Mouse (Mus musculus): ENCODE measurements around the gene Gstm2.
"Not testable (repeated sequence)": the region's sequence is repeated elsewhere in the genome, so short reads cannot be mapped to it uniquely, and the experiment has no call there.

The Gstm2 gene

GRCm38 (mm10) chr3:107995974-107996373 is 9.7 kb upstream of the Gstm2 start:
- DNase-seq, result not testable (repeated sequence)

GRCm38 (mm10) chr3:107985141-107985540 is 1.1 kb downstream of the Gstm2 start:
- DNase-seq, result not testable (repeated sequence)

GRCm38 (mm10) chr3:107984471-107984870 is 1.8 kb downstream of the Gstm2 start:
- DNase-seq, result no peak

GRCm38 (mm10) chr3:107983771-107984170 is 2.5 kb downstream of the Gstm2 start:
- DNase-seq, result no peak

- no peak for DNase-seq
Measured at GRCm38 (mm10) chr3:107982726-107983125, 3.5 kb downstream of the Gstm2 start.

- DNase-seq, result no peak
Measured at GRCm38 (mm10) chr3:107981261-107981660, 5.0 kb downstream of the Gstm2 start.

GRCm38 (mm10) chr3:107977691-107978090 is 8.6 kb downstream of the Gstm2 start:
- DNase-seq, result no peak

GRCm38 (mm10) chr3:107974237-107974636 is 12.0 kb downstream of the Gstm2 start:
- no peak for DNase-seq

- DNase-seq, result no peak
Measured at GRCm38 (mm10) chr3:107972070-107972469, 14.2 kb downstream of the Gstm2 start.

GRCm38 (mm10) chr3:107971101-107971500 is 15.2 kb downstream of the Gstm2 start:
- DNase-seq, result not testable (repeated sequence)

GRCm38 (mm10) chr3:107968724-107969395 is 17.4 kb downstream of the Gstm2 start, which contains the start of gene Gstm3:
Gene Gstm3 (minus strand): TSS chr3:107969283.
- no peak for DNase-seq

GRCm38 (mm10) chr3:107966631-107967030 is 19.6 kb downstream of the Gstm2 start:
- DNase-seq, result no peak

GRCm38 (mm10) chr3:107965592-107965991 is 20.7 kb downstream of the Gstm2 start:
- no peak for DNase-seq

GRCm38 (mm10) chr3:107964656-107965308 is 21.5 kb downstream of the Gstm2 start:
- no peak for DNase-seq

GRCm38 (mm10) chr3:107964026-107964425 is 22.2 kb downstream of the Gstm2 start:
- DNase-seq, result no peak

- DNase-seq, result not testable (repeated sequence)
Measured at GRCm38 (mm10) chr3:107955260-107955659, 31.0 kb downstream of the Gstm2 start.

- DNase-seq, result no peak
Measured at GRCm38 (mm10) chr3:107953906-107954305, 32.3 kb downstream of the Gstm2 start.

- DNase-seq, result peak; percentile 47
Measured at GRCm38 (mm10) chr3:107953328-107953755, 32.9 kb downstream of the Gstm2 start.

- DNase-seq, result no peak
Measured at GRCm38 (mm10) chr3:107950531-107950930, 35.7 kb downstream of the Gstm2 start.

- DNase-seq, result not testable (repeated sequence)
Measured at GRCm38 (mm10) chr3:107949461-107949860, 36.8 kb downstream of the Gstm2 start.

GRCm38 (mm10) chr3:107945729-107946128 is 40.5 kb downstream of the Gstm2 start:
- DNase-seq, result no peak

- peak; percentile 40 for DNase-seq
Measured at GRCm38 (mm10) chr3:107943239-107943990, 42.8 kb downstream of the Gstm2 start, which contains the start of gene Gstm6. Gene Gstm6 (minus strand): TSS chr3:107943749.

- no peak for DNase-seq
Measured at GRCm38 (mm10) chr3:107941261-107941660, 45.0 kb downstream of the Gstm2 start.

All from right cerebral cortex, adult 18-20 months (tissue).